ENCODE assay signal across 8 mouse cellular contexts in the genomic region with DNA sequence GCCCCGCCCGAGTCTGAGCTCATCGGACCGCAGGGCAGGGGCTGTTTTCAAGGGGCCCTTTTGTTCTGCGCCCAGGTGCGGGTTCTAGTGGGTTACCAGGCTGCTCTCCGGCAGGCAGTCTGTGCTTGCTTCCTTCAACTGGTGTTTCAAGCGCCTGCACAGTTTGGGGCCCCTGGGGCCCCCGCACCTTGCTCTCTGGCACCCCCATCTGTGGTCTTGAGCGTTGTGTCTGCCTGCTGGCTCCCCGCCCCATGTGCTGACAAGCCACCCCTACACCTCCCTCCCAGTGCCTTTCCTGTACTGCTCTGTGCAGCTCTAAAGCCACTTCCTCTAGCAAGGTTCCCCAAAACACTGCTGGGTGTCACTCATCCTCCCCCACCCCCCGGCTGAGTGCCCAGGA. TPM values are rescaled to one million over a fixed set of nuclear protein-coding genes. Genes with fewer than 3 reads are reported as not detected.
DNase-seq lines count a peak whose midpoint lies in the region; ATAC-seq lines count a peak whose summit lies in the region.

No protein-coding gene starts in this region.

- H3K4me2 ChIP-seq in liver, embryonic 16.5 days (ENCODE audit: low read depth, low read length), result peak overlapping the region; percentile 29; the same call in 1 of the 2 replicates

- ATAC-seq in liver, embryonic 16.5 days (ENCODE audit: low read depth), result peak; percentile 68

- H3K9me3 ChIP-seq in liver, embryonic 16.5 days (replicated peaks; ENCODE audit: control insufficient read depth, low read length), result no peaks in the 10 kb centered on the region

- WGBS in liver, embryonic 16.5 days (ENCODE audit: insufficient replicate concordance), result 12% methylated on average over 12 of the region's 12 CpGs

- no peaks in the 10 kb centered on the region for H3K27me3 ChIP-seq in liver, embryonic 16.5 days (ENCODE audit: control insufficient read depth, insufficient read depth, low read depth, low read length)

- H3K4me1 ChIP-seq in liver, embryonic 16.5 days (ENCODE audit: control insufficient read depth, low read depth, low read length), result no peaks in the 10 kb centered on the region; the same call in 1 of the 2 replicates

- peak; percentile 47 to 62 for DNase-seq in adrenal gland, adult (ENCODE audit: inconsistent age in 2 of 2, low spot score in 1 of 2)
- no peak for DNase-seq in adrenal gland, adult 8-10 months
- peak; percentile 61 to 65 for DNase-seq in right cerebral cortex, postnatal 10 days (ENCODE audit: low spot score in 2 of 2)
- no peak for DNase-seq in right cerebral cortex, adult 18-20 months
- peak; percentile 51 to 66 for DNase-seq in heart, postnatal 14 days
- peak; percentile 64 to 88 for DNase-seq in spleen, postnatal 10 days (ENCODE audit: low spot score in 2 of 2)
- DNase-seq in embryo, embryonic 10 days (ENCODE audit: low spot score), result no peak

- peak overlapping the region; percentile 49 for H3K4me3 ChIP-seq in liver, embryonic 16.5 days (ENCODE audit: low read depth, low read length)

- peak overlapping the region; percentile 40; the same call in 1 of the 2 replicates for H3K9ac ChIP-seq in liver, embryonic 16.5 days (ENCODE audit: low read depth, low read length)

- no peaks in the 10 kb centered on the region for H3K36me3 ChIP-seq in liver, embryonic 16.5 days (ENCODE audit: control insufficient read depth, insufficient read depth)

- H3K27ac ChIP-seq in liver, embryonic 16.5 days (ENCODE audit: low read length), result peak overlapping the region; percentile 63

- intact Hi-C loops in heart, postnatal 14 days (cut with DNase I), result no loop called here

RNA-seq across cellular contexts. Expression of a gene that starts 45.1 kb away (rescaled TPM):
- 10 to 100 TPM; 13.1 to 23.8 (median 20.7) TPM for total RNA-seq in adrenal gland, adult 8-10 months (2022)
- 1 to 10 TPM; 2.4 to 5.1 TPM for total RNA-seq in heart, postnatal 14 days (2021)
- polyA plus RNA-seq in liver, embryonic 16.5 days (2015; fragmentation: Nextera tagmentation; extraction: Ambion mirVana), result 6.3 and 6.8 TPM in 2 replicates

RNA-seq across cellular contexts. Expression of a gene that starts 47.0 kb away (rescaled TPM):
- 10 to 100 TPM; 44.9 to 56.7 (median 50.0) TPM for total RNA-seq in adrenal gland, adult 8-10 months (2022)
- 10 to 100 TPM; 36.4 to 38.2 TPM for total RNA-seq in heart, postnatal 14 days (2021)
- polyA plus RNA-seq in liver, embryonic 16.5 days (2015; fragmentation: Nextera tagmentation; extraction: Ambion mirVana), result 26.8 and 27.1 TPM in 2 replicates

Comparison
In these comparisons a context has a peak if more than half of its experiments do, and no peak if none do; other contexts are left out.
1. DNase-seq: peak in adrenal gland, adult (2 of 2), right cerebral cortex, postnatal 10 days (2 of 2), heart, postnatal 14 days (2 of 2) and spleen, postnatal 10 days (2 of 2); none in adrenal gland, adult 8-10 months (single experiment), right cerebral cortex, adult 18-20 months (single experiment) and embryo, embryonic 10 days (single experiment).